Mouse (Mus musculus): ENCODE results near the gene Gm17660. TPM values are rescaled to one million over a fixed set of nuclear protein-coding genes. Genes with fewer than 3 reads are reported as not detected.

The Gm17660 gene
- polyA plus RNA-seq, 1 experiment from 2014 or later, result not detected

DNA sequence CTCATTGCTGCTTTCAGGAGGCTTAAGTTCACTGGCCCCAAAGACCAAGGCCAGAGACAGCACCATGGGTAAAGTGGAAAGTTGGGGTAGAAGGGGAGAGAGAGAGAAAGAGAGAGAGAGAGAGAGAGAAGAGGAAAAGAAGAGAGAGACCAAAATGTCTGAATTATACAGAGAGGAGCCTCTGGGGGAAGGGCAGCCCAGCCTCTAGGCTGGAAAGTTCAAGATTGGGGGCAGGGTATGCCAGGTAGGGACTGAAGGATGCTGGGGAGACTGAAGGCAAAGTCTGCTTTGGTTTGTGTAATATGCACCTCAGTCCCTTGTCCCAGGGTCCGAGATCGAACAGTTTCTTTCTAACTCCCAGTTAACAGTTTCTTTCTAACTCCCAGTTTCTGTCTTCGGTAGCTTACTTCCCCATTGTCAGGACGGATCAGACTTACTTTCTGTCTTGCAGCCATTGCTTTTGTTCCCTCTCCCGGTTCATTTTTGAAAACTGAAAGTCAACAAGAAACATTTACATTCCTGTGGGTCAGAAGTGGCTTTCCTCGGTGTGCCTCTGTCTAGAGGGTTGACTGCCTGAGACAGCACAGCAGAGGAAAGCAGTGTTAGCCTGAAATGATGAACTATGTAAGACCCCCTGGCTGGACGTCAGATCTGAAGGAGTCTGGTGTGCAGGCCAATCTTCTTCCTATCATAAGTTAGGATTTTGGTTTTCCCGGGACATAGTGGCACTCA lies 54.0 kb downstream of the Gm17660 start:
- no peak for TF ChIP-seq CTCF (IDR thresholded peaks at IDR 0.05; ENCODE audit: low read depth)
- Histone ChIP-seq H3K36me3 (ENCODE audit: insufficient read depth, low read length) (no peaks in the 10 kb centered on the region), H3K27me3 (ENCODE audit: insufficient read depth, low read length) (no peaks in the 10 kb centered on the region), H3K9ac (ENCODE audit: low read depth, low read length) (no peak overlapping the region), H3K4me2 (ENCODE audit: low read length) (no peak overlapping the region), H3K4me3 (replicated peaks; ENCODE audit: low read depth, low read length) (no peak overlapping the region), H3K4me1 (replicated peaks; ENCODE audit: insufficient read depth, low read length) (peaks cover 6% of the 10 kb centered on the region; the same call in 1 of the 2 replicates), H3K27ac (no peak overlapping the region), H3K9me3 (replicated peaks; ENCODE audit: low read length) (no peaks in the 10 kb centered on the region)
- 72% methylated on average over 8 of the region's 8 CpGs for WGBS
- DNase-seq (ENCODE audit: low spot score) (no peak), ATAC-seq (replicated peaks; ENCODE audit: low FRiP score, low read depth) (no peak)

DNA sequence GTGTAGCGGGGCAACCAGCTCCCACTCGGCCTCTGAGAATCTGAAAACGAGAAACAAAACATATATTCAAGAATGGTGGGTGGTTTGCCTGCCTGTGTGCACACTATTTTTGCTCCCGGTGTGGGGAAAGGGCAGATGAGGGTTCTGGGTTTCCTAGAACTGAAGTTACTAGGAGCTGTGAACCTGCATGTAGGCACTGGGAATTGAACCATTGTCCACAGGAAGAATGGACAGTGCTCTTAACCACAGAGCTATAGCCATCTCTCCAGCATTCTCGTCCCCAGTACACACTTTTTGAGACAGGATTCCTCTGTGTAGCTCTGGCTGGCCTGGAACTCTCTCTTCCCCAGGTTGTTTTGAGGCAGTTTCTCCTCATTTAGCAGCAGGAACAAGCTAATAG lies 54.9 kb downstream of the Gm17660 start:
- DNase-seq (ENCODE audit: low spot score) (no peak), ATAC-seq (replicated peaks; ENCODE audit: low FRiP score, low read depth) (no peak)
- Histone ChIP-seq H3K4me1 (replicated peaks; ENCODE audit: insufficient read depth, low read length) (peaks cover 6% of the 10 kb centered on the region; the same call in 1 of the 2 replicates), H3K4me2 (ENCODE audit: low read length) (peak overlapping the region; percentile 75), H3K4me3 (replicated peaks; ENCODE audit: low read depth, low read length) (peak overlapping the region; percentile 65), H3K36me3 (ENCODE audit: insufficient read depth, low read length) (peaks cover 5% of the 10 kb centered on the region; the same call in 1 of the 2 replicates), H3K9me3 (replicated peaks; ENCODE audit: low read length) (no peaks in the 10 kb centered on the region), H3K27me3 (ENCODE audit: insufficient read depth, low read length) (no peaks in the 10 kb centered on the region), H3K27ac (peak overlapping the region; percentile 95), H3K9ac (ENCODE audit: low read depth, low read length) (no peak overlapping the region)
- no peak for TF ChIP-seq CTCF (IDR thresholded peaks at IDR 0.05; ENCODE audit: low read depth)
- WGBS, result 26% methylated on average over 5 of the region's 5 CpGs

DNA sequence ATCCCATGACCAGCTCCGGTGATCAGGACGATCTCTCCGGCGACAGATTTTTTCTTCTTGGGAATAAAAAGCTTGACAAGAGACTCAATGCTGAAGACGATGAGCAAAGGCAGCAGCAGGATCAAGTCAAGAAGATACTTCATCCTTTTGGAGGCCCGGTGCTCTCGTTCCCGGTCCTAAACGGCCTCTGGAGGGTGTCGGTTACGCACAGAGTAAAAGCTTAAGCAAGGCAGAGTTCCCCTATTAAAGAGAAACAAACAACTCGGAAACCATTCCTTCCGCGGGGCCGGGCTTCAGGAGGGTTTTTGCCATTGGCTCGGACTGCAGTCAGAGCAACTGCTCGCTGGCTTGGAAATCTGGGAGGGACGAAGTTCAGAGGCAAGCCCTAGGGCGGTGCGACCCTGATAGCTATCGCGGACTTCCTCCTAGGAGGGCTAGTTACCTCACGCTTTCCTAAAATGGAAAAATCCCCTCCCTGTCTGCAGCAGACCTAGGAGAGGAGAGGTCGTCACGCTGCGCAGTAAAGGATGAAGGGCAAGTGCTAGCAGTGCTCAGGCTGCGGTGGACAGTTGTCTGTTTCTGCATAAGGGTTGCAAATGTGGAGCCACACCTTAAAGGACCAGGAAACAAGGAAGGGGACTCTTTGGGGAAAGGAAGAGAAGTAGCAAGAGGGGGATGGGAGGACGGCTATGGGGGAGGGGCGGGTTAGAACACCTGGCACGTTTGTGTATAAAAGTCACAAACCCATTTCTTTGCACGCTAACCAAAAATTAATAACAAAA lies 55.6 kb downstream of the Gm17660 start, which contains the start of gene Hsd17b11:
Hsd17b11 (minus strand) TSS at position 323 of the 782 bp plus-strand sequence.
- ATAC-seq (replicated peaks; ENCODE audit: low FRiP score, low read depth) (peak; percentile 95), DNase-seq (ENCODE audit: low spot score) (peak; percentile 97)
- peak; percentile 1; the same call in 1 of the 2 replicates for TF ChIP-seq CTCF (IDR thresholded peaks at IDR 0.05; ENCODE audit: low read depth)
- Histone ChIP-seq H3K27me3 (ENCODE audit: insufficient read depth, low read length) (no peaks in the 10 kb centered on the region), H3K9ac (ENCODE audit: low read depth, low read length) (peak within 1 kb of the TSS; percentile 72), H3K4me2 (ENCODE audit: low read length) (peak within 1 kb of the TSS; percentile 75), H3K4me3 (replicated peaks; ENCODE audit: low read depth, low read length) (peak within 1 kb of the TSS; percentile 65), H3K4me1 (replicated peaks; ENCODE audit: insufficient read depth, low read length) (peaks cover 6% of the 10 kb centered on the region; the same call in 1 of the 2 replicates), H3K36me3 (ENCODE audit: insufficient read depth, low read length) (peaks cover 13% of the 10 kb centered on the region), H3K27ac (peak within 1 kb of the TSS; percentile 95), H3K9me3 (replicated peaks; ENCODE audit: low read length) (no peaks in the 10 kb centered on the region)
- WGBS, result 0% methylated on average over 31 of the region's 31 CpGs

Small RNA genes within 50 kb of the gene (microRNA-seq; reads per million reads assigned to microRNA genes)
- not detected for gene Mir5619

Other genes starting within 250 kb of the Gm17660 start
- 11.1 and 11.4 TPM in 2 replicates for gene Klhl8, start 166.3 kb downstream of the Gm17660 start, polyA plus RNA-seq (2015; fragmentation: Nextera tagmentation; extraction: Ambion mirVana)
- 0.13 and 0.24 TPM in 2 replicates for gene Hsd17b13, start 100.2 kb downstream of the Gm17660 start, polyA plus RNA-seq (2015; fragmentation: Nextera tagmentation; extraction: Ambion mirVana)
- 12.3 and 12.4 TPM in 2 replicates for gene Hsd17b11, start 55.7 kb downstream of the Gm17660 start, polyA plus RNA-seq (2015; fragmentation: Nextera tagmentation; extraction: Ambion mirVana)
- 63.1 and 65.1 TPM in 2 replicates for gene Nudt9, start 31.3 kb downstream of the Gm17660 start, polyA plus RNA-seq (2015; fragmentation: Nextera tagmentation; extraction: Ambion mirVana)
- 67.2 and 77.5 TPM in 2 replicates for gene Sparcl1, start 36.1 kb upstream of the Gm17660 start, polyA plus RNA-seq (2015; fragmentation: Nextera tagmentation; extraction: Ambion mirVana)
- not detected in 2 replicates for gene Dspp, start 93.1 kb upstream of the Gm17660 start, polyA plus RNA-seq (2015; fragmentation: Nextera tagmentation; extraction: Ambion mirVana)
- 0.15 and 0.16 TPM in 2 replicates for gene Dmp1, start 125.0 kb upstream of the Gm17660 start, polyA plus RNA-seq (2015; fragmentation: Nextera tagmentation; extraction: Ambion mirVana)
- not detected in 2 replicates for gene Ibsp, start 221.6 kb upstream of the Gm17660 start, polyA plus RNA-seq (2015; fragmentation: Nextera tagmentation; extraction: Ambion mirVana)
- not detected in 2 replicates for gene Mepe, start 247.7 kb upstream of the Gm17660 start, polyA plus RNA-seq (2015; fragmentation: Nextera tagmentation; extraction: Ambion mirVana)